Mouse (Mus musculus) intestine, embryonic 15.5 days (tissue): ENCODE results near the gene Dgkg. TPM values are rescaled to one million over a fixed set of nuclear protein-coding genes. Genes with fewer than 3 reads are reported as not detected.
A peak's percentile ranks its signal among the peaks of the same experiment; 100 is the strongest.

Experiments used
- ATAC-seq: fragments of 200-750 bp; cut with Nextera tagmentation; 2 replicates; pipeline ENCODE4 v1.8.0; 2017; ENCODE audit warnings: moderate TSS enrichment, moderate library complexity
- H3K27ac ChIP-seq: fragments of 300-500 bp; sonication (generic); 2 replicates; pipeline ENCODE4 v1.5.1; 2015; ENCODE audit warnings: mild to moderate bottlenecking, inconsistent platforms
- H3K27me3 ChIP-seq: fragments of 300-500 bp; sonication (generic); replicated peaks from 2 replicates; pipeline ENCODE4 v1.6.1; 2015; ENCODE audit warnings: inconsistent platforms
- H3K36me3 ChIP-seq: fragments of 300-500 bp; sonication (generic); 2 replicates; pipeline ENCODE4 v1.6.1; 2015; ENCODE audit warnings: inconsistent platforms
- H3K4me1 ChIP-seq: fragments of 300-500 bp; sonication (generic); replicated peaks from 2 replicates; pipeline ENCODE4 v1.6.1; 2015; ENCODE audit warnings: inconsistent platforms
- H3K4me2 ChIP-seq: fragments of 300-500 bp; sonication (generic); replicated peaks from 2 replicates; pipeline ENCODE4 v1.6.1; 2015; ENCODE audit warnings: mild to moderate bottlenecking, inconsistent platforms
- H3K4me3 ChIP-seq: fragments of 300-500 bp; sonication (generic); replicated peaks from 2 replicates; pipeline ENCODE4 v1.5.1; 2015; ENCODE audit warnings: inconsistent platforms
- H3K9ac ChIP-seq: fragments of 300-500 bp; sonication (generic); 2 replicates; pipeline ENCODE4 v1.6.1; 2015; ENCODE audit warnings: inconsistent platforms
- H3K9me3 ChIP-seq: fragments of 300-500 bp; sonication (generic); 2 replicates; pipeline ENCODE4 v1.6.1; 2016; ENCODE audit warnings: inconsistent platforms
- WGBS: fragments of 180-500 bp; shearing (Covaris S2); methylation state at CpG from one replicate; pipeline ENCODE4 v1.1.7; 2015; 5-methylcytosine and 5-hydroxymethylcytosine counted together
- polyA plus RNA-seq: library from polyadenylated mRNA; unstranded; fragments of >200 nt; fragmentation: Nextera tagmentation; extraction: Ambion mirVana; gene quantifications from 2 replicates; pipeline ENCODE4 v1.2.1, GENCODE M21; 2015

Dgkg gene
- polyA plus RNA-seq, 1 experiment from 2014 or later = 3.8 TPM

GRCm38 (mm10) chr16:22466381-22466780 is 190.6 kb downstream of the Dgkg start:
- no peaks in the 10 kb centered on the region for H3K9me3 ChIP-seq
- H3K27ac ChIP-seq = no peak overlapping the region
- H3K36me3 ChIP-seq = no peaks in the 10 kb centered on the region
- no peak overlapping the region for H3K9ac ChIP-seq
- no peaks in the 10 kb centered on the region for H3K4me1 ChIP-seq
- 71% methylated on average over 11 of the region's 11 CpGs for WGBS
- no peak for ATAC-seq
- H3K27me3 ChIP-seq = no peaks in the 10 kb centered on the region
- no peak overlapping the region for H3K4me2 ChIP-seq
- no peak overlapping the region for H3K4me3 ChIP-seq

DNA sequence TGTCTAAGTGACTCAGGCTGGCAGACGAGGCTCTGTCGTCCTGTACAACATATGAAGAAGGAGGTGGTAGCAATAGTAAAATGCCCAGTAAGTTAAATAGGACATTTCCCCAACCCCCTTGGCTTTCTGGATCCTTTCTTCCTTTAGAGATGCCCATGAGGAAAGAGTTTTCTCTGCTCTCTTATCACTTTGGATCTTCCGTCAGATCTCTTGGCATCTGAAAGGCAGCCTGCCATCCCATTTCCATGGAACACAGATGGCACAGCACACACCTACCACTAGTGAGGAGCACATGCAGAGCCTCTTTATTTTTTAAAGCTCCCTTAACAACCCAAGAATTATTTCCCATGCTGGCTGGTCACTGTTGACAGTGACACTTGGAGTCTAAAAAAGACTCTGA is 194.8 kb downstream of the Dgkg start:
- H3K36me3 ChIP-seq = no peaks in the 10 kb centered on the region
- H3K4me2 ChIP-seq = no peak overlapping the region
- H3K27ac ChIP-seq = no peak overlapping the region
- no peaks in the 10 kb centered on the region for H3K27me3 ChIP-seq
- no peak overlapping the region for H3K9ac ChIP-seq
- ATAC-seq = no peak
- 84% methylated on average over 3 of the region's 3 CpGs for WGBS
- no peaks in the 10 kb centered on the region for H3K4me1 ChIP-seq
- H3K4me3 ChIP-seq = no peak overlapping the region
- H3K9me3 ChIP-seq = no peaks in the 10 kb centered on the region

DNA sequence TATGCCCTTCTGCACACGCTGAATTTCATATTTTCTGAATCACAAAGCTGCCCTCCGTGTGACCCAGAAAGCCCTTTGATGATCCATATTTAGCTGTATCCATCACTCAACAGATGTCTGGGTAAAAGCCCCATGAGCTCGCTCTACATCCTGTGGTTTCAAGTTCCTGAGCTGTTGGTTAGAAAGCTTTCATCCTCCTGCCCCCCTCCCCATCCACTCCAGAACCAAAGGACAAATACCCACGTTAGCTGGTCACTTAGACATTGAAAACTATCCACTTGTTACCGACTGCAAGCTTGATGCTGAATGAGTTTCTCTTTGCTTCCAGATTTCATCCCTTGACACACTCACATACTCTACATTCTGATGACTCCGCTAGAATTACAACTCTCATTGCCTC is 195.3 kb downstream of the Dgkg start:
- ATAC-seq = no peak
- Histone ChIP-seq H3K36me3 (no peaks in the 10 kb centered on the region), H3K9ac (no peak overlapping the region), H3K4me3 (no peak overlapping the region), H3K27ac (no peak overlapping the region), H3K27me3 (no peaks in the 10 kb centered on the region), H3K4me1 (0 out of 2 replicates have a peak, but pooled peaks cover 2% of the 10 kb centered on the region), H3K4me2 (no peak overlapping the region), H3K9me3 (no peaks in the 10 kb centered on the region)
- WGBS = 71% methylated on average over 6 of the region's 6 CpGs

- Histone ChIP-seq H3K4me1 (0 out of 2 replicates have a peak, but pooled peaks cover 2% of the 10 kb centered on the region), H3K4me3 (no peak overlapping the region), H3K27me3 (no peaks in the 10 kb centered on the region), H3K9me3 (no peaks in the 10 kb centered on the region), H3K27ac (no peak overlapping the region), H3K36me3 (no peaks in the 10 kb centered on the region), H3K9ac (no peak overlapping the region), H3K4me2 (no peak overlapping the region)
- WGBS = 71% methylated on average over 1 of the region's 1 CpGs
- ATAC-seq = no peak
Observed at GRCm38 (mm10) chr16:22460960-22461359, 196.1 kb downstream of the Dgkg start.

DNA sequence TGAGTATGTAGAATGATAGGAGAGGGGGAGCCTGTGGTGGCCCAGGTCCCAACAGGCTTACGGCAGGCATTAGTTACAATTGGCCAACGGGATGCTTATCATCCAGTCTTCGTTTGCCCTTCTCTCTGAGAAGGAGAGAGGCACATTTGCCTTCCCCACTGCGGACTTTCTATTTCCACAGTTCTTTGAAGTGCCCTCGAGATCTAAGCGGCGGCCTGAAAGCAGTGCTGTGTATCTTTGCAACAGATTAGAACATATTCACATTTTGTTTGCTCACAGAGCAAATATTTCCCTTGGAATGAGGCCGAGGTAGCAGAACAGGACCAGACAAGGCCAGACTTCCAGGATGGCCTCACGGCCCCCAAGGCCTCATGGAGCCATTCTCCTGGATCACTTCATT is 204.9 kb downstream of the Dgkg start:
- no peaks in the 10 kb centered on the region for H3K27me3 ChIP-seq
- no peak overlapping the region for H3K4me3 ChIP-seq
- no peak overlapping the region for H3K9ac ChIP-seq
- H3K27ac ChIP-seq = no peak overlapping the region
- 57% methylated on average over 9 of the region's 9 CpGs for WGBS
- H3K36me3 ChIP-seq = no peaks in the 10 kb centered on the region
- H3K4me2 ChIP-seq = no peak overlapping the region
- peak; percentile 12; the same call in 1 of the 2 replicates for ATAC-seq
- H3K9me3 ChIP-seq = no peaks in the 10 kb centered on the region
- H3K4me1 ChIP-seq = 0 out of 2 replicates have a peak, but pooled peaks cover 2% of the 10 kb centered on the region

- Histone ChIP-seq H3K36me3 (no peaks in the 10 kb centered on the region), H3K9ac (no peak overlapping the region), H3K9me3 (no peaks in the 10 kb centered on the region), H3K4me2 (no peak overlapping the region), H3K27me3 (no peaks in the 10 kb centered on the region), H3K27ac (no peak overlapping the region), H3K4me3 (no peak overlapping the region), H3K4me1 (no peaks in the 10 kb centered on the region)
- WGBS = 83% methylated on average over 6 of the region's 6 CpGs
- no peak for ATAC-seq
Observed at GRCm38 (mm10) chr16:22448093-22448492, 208.9 kb downstream of the Dgkg start.

GRCm38 (mm10) chr16:22444786-22445185 is 212.2 kb downstream of the Dgkg start:
- Histone ChIP-seq H3K27ac (no peak overlapping the region), H3K4me1 (peaks cover 10% of the 10 kb centered on the region), H3K4me3 (no peak overlapping the region), H3K9ac (no peak overlapping the region), H3K27me3 (no peaks in the 10 kb centered on the region), H3K9me3 (no peaks in the 10 kb centered on the region), H3K36me3 (no peaks in the 10 kb centered on the region), H3K4me2 (no peak overlapping the region)
- 54% methylated on average over 6 of the region's 6 CpGs for WGBS
- ATAC-seq = no peak

DNA sequence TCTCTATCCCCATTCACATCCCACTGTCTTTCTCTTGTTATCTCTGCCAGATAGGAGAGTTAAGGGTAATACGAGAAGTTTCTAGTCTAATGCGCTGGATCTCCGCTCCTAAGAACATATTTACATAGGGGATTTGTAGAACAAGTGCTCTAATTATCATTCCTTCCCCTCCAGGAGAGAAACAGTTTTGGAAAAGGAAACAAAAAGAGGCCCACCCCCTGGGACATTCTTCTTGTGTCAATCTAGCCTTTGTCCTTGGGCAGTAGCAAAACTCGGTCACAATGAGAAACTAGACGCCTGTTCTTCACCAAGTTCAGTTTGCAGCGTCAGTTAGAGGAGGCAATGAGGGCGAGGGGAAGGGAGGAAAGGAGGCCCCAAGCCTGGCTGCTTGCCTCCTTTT is 214.8 kb downstream of the Dgkg start:
- 62% methylated on average over 7 of the region's 7 CpGs for WGBS
- Histone ChIP-seq H3K4me1 (peaks cover 13% of the 10 kb centered on the region), H3K9ac (no peak overlapping the region), H3K4me3 (no peak overlapping the region), H3K27me3 (no peaks in the 10 kb centered on the region), H3K36me3 (no peaks in the 10 kb centered on the region), H3K9me3 (no peaks in the 10 kb centered on the region), H3K27ac (no peak overlapping the region), H3K4me2 (no peak overlapping the region)
- ATAC-seq = no peak

GRCm38 (mm10) chr16:22441317-22441716 is 215.7 kb downstream of the Dgkg start:
- Histone ChIP-seq H3K36me3 (no peaks in the 10 kb centered on the region), H3K27me3 (no peaks in the 10 kb centered on the region), H3K4me2 (no peak overlapping the region), H3K9me3 (no peaks in the 10 kb centered on the region), H3K4me1 (peaks cover 13% of the 10 kb centered on the region), H3K4me3 (no peak overlapping the region), H3K9ac (no peak overlapping the region), H3K27ac (no peak overlapping the region)
- WGBS = 71% methylated on average over 4 of the region's 4 CpGs
- no peak for ATAC-seq

DNA sequence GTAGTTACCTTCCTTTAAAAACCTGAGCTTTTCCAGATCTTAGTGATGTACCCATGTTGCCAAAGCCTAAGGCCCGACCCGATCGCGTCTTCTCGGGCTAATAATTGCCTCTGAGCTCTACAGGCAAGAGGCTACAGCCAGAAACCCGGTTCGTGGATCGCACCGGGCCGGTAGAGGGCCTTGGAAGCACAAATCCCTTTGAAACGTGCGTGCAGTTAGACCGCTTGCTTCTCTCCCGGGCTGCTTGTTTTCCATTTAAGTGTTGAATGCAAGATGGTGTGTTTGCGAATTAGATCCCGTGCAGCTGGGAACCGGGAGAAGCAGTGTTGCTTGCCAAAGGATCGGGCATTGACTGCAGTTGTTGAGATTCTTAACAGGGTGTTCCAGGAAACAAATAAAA is 216.8 kb downstream of the Dgkg start:
- Histone ChIP-seq H3K4me2 (peak overlapping the region; percentile 83), H3K27me3 (no peaks in the 10 kb centered on the region), H3K9me3 (no peaks in the 10 kb centered on the region), H3K4me1 (peaks cover 13% of the 10 kb centered on the region), H3K4me3 (peak overlapping the region; percentile 42), H3K27ac (peak overlapping the region; percentile 75), H3K36me3 (no peaks in the 10 kb centered on the region), H3K9ac (peak overlapping the region; percentile 49)
- peak; percentile 1; the same call in 1 of the 2 replicates for ATAC-seq
- WGBS = 2% methylated on average over 18 of the region's 18 CpGs

GRCm38 (mm10) chr16:22439499-22440177 is 217.4 kb downstream of the Dgkg start, which contains the start of gene Etv5:
Gene Etv5, minus strand, starts transcription at chr16:22439719.
- H3K9me3 ChIP-seq = no peaks in the 10 kb centered on the region
- ATAC-seq = peak; percentile 99
- H3K27me3 ChIP-seq = no peaks in the 10 kb centered on the region
- H3K4me2 ChIP-seq = peak within 1 kb of the TSS; percentile 94
- peak within 1 kb of the TSS; percentile 75 for H3K27ac ChIP-seq
- WGBS = under 1% methylated on average over 51 of the region's 63 CpGs
- H3K36me3 ChIP-seq = no peaks in the 10 kb centered on the region
- peak within 1 kb of the TSS; percentile 85 for H3K4me3 ChIP-seq
- peaks cover 13% of the 10 kb centered on the region for H3K4me1 ChIP-seq
- peak within 1 kb of the TSS; percentile 68 for H3K9ac ChIP-seq

DNA sequence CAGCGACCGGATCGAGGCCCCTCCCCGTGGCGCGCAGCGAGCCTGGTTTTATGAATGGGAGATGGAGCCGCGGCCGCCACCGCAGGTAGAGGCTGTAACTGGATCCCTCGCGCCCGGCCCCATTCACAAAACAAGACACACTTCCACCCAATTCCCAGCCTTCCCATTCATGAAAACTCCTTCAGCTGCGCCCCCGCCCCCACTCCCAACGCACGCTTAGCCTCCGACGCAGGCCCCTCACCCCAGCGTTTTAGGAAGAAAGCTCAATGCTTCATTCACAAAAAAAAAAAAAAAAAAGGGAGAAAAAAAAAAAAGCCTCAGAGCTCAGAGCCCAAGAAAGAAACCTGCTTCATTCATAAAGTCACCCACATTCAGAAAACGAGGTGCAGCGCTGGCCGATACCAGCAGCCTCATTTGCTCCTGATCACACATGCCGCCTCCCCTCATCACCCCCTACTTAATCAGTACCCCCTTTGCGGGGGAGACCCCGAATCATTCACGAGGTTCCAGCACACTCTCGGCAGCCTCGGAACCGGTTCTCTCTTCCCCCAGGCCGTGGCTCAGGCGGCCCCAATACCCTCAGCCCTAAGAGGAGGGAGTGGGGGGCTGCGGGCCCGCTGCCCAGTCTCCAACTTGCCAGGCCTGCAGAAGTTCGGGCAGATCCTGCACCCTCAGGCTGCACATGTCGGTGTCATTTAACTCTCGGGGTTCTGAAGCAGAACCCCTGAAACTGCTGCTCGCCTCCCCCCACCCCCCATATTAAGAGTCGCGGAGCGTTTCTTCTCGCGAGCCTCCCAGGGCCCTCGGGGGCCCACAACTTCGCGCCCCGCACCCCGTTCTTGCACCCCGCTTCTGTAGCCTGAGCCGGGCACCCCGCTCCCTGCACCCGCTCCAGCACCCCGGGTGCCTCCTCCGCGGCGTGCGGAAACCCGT is 218.3 kb downstream of the Dgkg start:
- peak overlapping the region; percentile 68 for H3K9ac ChIP-seq
- H3K4me1 ChIP-seq = peaks cover 13% of the 10 kb centered on the region

More for the DNA sequence above, 218.3 kb downstream of the Dgkg start:
- ATAC-seq = peak; percentile 44
- 1% methylated on average over 59 of the region's 59 CpGs for WGBS
- H3K27me3 ChIP-seq = no peaks in the 10 kb centered on the region
- peak overlapping the region; percentile 85 for H3K4me3 ChIP-seq
- 0 out of 2 replicates have a peak overlapping the region, but pooled peaks have one; percentile 51 for H3K27ac ChIP-seq
- H3K36me3 ChIP-seq = no peaks in the 10 kb centered on the region
- H3K4me2 ChIP-seq = peak overlapping the region; percentile 94
- no peaks in the 10 kb centered on the region for H3K9me3 ChIP-seq
